Mouse (Mus musculus) kidney, postnatal 25 days (tissue): ENCODE measurements around the gene Brd3.
"Not testable (repeated sequence)": the region's sequence is repeated elsewhere in the genome, so short reads cannot be mapped to it uniquely, and the experiment has no call there.

Experiments
- DNase-seq, 2 experiments: peaks; one replicate each; pipeline ENCODE4 v3.0.0; 2021; ENCODE audit warnings: mixed read lengths in 2 of 2

Brd3 gene

DNA sequence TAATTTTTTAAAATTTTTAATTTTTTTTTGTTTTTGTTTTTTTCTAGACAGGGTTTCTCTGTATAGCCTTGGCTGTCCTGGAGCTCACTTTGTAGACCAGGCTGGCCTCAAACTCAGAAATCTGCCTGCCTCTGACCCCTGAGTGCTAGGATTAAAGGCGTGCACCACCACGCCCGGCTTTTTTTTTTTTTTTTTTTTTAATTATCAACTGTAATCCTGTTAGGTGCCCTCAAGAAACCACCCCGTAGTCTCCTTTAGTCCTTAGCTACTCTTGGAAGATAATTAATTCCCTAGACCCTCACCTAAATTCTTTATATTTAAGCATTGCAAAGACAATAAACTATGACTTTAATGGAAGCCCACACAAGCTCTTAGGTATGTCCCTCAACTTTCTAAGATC, 804 bp downstream of the Brd3 start:
- not testable (repeated sequence) for DNase-seq

DNA sequence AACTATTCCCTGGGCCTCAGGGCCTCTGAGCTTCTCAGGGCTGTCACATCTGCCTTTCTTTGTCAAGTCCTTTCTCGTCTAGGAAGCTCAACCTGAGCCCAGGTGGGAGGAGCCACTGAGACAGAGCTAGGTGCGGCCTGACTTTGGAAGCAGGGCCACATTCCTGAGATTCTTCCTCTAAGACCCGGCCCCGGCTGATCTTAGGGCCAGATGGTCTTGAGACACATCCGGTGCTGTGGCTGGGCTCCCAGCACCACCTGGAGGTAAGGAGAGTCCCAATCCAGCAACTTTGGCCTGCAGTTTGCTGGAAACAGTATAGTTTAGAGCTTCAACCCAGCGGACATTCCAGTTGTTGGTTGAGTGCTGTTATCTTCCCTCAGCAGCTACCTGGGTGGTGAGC, 1.9 kb downstream of the Brd3 start:
- DNase-seq, result peak; percentile 49 to 70

- peak; percentile 19 to 50 for DNase-seq
Measured at GRCm38 (mm10) chr2:27504113-27504885, 3.2 kb downstream of the Brd3 start.

DNA sequence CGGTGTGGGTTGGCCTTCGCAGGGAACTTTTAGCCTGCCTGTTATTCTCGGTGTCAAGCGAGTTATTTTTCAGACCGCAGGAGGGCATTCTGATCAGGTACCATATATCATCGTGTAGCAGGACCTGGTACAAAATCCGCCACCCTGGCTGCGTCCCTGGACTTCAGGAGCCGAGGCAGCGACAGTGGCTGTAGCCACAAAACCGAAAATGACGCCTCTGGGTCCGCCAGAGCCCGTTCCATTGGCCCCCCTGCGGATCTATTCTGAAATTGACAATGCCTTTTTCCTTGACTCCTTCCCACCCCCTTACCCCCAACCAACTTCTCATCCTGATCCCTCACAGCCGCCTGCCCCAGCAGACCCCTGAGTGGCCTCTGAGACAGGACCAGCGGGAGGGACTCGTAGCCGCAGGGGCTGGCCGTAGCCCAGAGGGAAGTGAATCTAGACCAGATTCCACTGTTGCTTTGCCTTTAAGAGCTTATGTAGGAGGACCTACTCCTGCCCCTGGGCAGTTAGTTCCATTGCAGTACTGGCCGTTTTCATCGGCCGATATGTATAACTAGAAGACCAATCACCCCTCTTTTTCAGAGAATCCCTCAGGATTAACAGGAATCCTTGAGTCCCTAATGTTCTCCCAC, 11.0 kb downstream of the Brd3 start:
- DNase-seq, result no peak

GRCm38 (mm10) chr2:27493971-27494370, 13.5 kb downstream of the Brd3 start:
- DNase-seq, result peak in 1 of 2 experiments; percentile 35

GRCm38 (mm10) chr2:27490939-27491338, 16.5 kb downstream of the Brd3 start:
- no peak for DNase-seq

DNA sequence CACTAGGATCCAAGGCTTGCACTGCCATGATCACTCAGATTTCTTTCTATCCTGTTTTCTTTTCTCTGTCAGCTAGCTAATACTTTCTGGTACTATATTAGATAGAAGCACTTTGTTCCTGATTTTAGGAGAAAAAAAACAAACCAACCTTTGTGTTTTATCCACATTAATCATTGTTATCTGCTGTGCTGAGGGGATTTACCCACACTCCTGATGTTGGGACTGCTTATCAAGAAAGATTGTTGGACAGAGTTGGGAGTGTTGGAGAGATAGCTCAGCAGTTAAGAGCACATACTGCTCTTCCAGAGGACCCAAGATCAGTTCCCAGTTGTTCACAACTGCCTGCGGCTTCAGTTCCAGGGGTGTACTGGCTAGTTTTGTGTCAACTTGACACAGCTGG, 19.1 kb downstream of the Brd3 start:
- DNase-seq, result no peak

GRCm38 (mm10) chr2:27487336-27488049, 20.0 kb downstream of the Brd3 start:
- DNase-seq, result no peak

- DNase-seq, result no peak
Measured at GRCm38 (mm10) chr2:27486725-27487124, 20.7 kb downstream of the Brd3 start.

- DNase-seq, result no peak
Measured at GRCm38 (mm10) chr2:27482265-27482861, 25.1 kb downstream of the Brd3 start.

DNA sequence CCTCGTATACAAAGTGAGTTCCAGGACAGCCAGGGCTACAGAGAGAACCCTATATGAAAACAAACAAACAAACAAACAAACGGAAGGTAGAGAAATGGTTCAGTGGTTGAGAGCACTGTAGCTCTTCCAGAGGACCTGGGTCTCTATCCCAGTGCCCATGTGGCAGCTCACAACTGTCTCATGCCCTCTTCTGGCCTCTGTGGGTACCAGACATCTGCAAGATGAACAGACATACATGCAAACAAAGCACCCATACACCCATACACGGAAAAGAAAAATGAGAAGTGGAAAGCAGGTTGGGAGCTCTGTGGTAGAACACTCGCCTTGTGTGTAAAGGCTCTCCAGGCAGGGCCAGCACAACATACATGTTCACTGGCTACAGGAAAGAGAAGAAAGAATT, 27.1 kb downstream of the Brd3 start:
- no peak for DNase-seq

DNA sequence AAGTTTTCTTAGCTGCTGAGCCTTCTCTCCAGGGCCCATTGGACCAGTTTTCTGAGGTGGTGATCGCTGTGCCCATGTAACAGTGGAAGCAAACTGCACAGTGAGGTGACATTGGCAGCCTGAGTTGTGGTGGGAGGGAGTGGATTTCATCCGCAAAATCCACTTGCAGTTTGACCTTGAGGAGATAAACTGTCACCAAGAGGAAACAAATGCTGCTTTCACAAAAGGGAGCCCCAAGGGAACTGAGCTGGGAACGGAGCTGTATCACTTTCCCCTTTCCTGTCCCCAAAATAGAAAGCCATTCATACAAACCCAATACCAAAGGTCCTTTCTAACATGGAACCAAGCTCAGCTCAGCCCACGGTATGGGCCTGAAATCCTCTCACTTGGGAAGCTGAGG, 27.6 kb downstream of the Brd3 start:
- no peak for DNase-seq

DNA sequence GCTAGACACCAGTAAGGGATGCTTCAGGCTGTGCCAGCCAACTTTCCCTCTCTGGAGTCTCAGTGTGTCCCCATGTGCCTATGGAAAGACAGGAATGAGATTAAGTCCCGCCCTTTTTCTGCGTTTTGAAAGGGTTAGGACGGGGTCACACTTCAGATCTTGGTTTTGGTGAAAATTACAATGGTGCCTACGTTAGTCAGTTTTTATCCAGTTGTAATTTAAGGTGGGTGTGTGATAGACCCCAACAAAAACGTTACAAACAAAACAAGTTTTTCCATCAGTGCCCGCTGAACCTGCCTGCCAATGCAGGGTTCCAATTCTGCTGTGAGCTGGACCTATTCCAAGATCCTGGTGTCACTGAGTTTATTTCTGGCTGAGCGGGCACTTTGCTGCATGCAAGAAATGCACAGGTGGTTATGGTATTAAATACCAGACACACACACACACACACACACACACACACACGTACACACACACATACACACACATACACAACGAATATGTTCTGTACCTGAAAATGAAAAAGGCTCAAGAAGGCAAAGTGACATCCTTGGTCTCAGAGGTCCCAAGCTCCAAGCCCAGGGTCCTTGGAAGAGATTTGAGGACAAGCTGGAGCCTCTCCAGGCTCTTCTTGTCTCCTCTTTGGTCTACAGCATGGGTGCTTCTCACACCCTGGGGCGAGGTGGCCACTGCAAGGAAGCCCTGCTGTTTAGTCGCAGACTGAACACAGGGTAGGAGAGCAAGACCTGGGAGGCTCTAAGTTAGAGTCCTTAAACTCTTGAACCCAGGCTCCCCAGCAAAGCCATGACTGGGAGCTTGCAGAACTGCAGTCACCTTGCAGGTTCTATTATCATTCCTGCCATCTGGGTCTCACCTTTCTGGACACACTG, 30.9 kb downstream of the Brd3 start:
- DNase-seq, result peak in 1 of 2 experiments; percentile 49

- DNase-seq, result peak; percentile 91 to 97
Measured at GRCm38 (mm10) chr2:27475495-27476302, 31.8 kb downstream of the Brd3 start.

- DNase-seq, result peak; percentile 46 to 73
Measured at GRCm38 (mm10) chr2:27474621-27475484, 32.6 kb downstream of the Brd3 start.

DNA sequence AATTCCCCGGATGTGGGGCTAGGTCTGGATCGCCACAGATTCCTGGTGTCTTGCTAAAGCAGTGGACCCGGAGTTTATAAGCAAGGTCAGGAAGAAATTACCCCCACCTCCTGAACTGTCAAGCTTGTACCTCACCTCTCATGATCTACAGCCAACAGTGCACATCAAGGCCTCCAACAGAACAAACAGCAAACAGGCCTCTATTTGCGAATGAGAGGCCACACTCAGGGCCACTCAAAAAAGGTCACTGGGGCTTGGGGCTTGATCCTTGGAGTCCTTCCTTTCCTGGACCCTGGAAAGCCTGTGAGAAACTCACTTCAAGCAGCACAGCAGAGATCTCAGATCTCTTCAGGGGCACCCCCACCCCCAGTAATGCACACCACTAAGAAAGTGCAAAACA, 33.6 kb downstream of the Brd3 start:
- DNase-seq, result no peak

- DNase-seq, result peak in 1 of 2 experiments; percentile 60
Measured at GRCm38 (mm10) chr2:27473061-27473765, 34.2 kb downstream of the Brd3 start.

DNA sequence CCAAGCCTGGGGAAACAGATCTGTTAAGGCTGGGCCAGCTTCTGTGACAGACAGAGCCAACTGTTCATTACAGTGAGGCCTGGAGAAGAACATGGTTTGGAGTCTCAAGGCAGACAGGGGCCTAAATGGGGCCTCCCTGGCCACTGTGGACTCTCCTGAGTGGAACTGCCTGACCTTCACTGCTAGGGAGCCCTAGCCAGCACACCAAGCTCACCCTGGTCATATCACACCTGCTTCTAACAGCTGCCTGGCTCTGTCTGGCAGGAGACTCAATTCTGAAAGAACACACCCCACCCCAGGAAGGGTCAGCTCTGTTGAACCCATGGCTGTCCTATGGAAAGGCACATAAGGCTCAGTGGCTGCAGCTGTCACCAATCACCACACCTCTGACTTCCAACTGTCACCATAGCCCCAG, 36.3 kb downstream of the Brd3 start:
- DNase-seq, result no peak

DNA sequence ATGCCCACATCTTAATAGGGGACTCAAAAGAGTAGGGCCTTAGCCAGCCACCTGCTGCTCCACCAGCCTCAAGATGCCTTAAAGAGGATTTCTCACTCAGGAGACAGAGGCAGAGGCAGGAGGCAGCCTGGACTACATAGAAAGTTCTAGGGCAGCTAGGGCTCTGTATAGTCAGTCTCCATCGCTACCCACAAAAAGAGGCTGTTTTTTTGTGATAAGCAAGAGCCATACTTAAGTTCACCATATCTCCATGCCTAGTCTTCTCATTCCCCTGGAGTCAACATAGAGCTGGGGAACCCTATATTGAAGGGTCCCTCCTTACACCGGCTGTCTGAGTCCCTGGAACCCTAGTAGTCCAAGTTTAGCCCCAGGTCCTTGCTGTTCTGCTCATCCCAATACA, 36.9 kb downstream of the Brd3 start:
- no peak for DNase-seq

GRCm38 (mm10) chr2:27469991-27470355, 37.5 kb downstream of the Brd3 start:
- DNase-seq, result peak; percentile 73 to 74
